In the genomic region with DNA sequence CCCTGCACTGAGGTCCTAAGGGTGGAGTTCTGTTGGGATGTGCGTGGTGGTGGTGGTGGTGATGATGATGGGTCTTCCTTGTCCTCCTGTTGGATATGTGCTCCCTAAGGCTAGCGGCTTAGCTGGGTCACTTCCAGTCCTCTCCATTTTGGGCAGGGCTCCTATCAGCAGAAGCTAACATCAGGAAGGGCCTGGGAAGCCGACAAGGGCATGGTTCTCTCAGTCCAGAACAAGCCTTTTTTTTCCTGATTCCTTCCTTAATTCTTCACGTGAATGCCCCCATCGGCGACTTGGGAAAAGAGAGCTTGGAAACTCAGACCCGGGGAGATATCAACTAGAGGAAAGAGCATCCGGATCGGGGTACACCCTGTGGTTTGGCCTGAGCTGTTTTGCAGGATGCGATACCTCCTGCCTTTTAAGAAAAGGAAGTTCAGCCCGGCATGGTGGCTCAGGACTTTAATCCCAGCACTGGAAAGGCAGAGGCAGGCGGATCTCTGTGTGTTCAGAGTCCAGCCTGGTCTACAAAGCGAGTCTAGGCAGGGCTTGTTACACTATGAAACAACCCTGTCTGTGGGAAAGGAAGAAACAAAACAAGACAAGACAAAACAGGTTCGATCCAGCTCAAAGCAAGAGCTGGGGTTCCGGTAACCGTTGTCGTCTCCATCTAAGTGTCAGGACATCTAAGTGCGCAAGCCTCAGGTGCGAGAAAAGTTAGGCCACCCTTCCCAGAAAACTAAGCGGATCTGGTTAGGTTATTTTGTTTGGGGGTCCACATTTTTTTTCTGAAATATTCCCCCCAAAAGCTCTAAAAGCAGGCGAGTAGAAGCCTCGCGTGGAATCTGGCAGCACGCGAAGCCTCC, we compare ENCODE assay signal across 12 mouse cellular contexts. TPM values are rescaled to one million over a fixed set of nuclear protein-coding genes. Genes with fewer than 3 reads are reported as not detected.
A peak's percentile ranks its signal among the peaks of the same experiment; 100 is the strongest.
DNase-seq lines count a peak whose midpoint lies in the region; ATAC-seq lines count a peak whose summit lies in the region.
"Had no signal": no experiment of that assay in that cellular context is flagged by ENCODE, and none has a peak within 500 bp of the region (broad histone marks: within the 10 kb centered on the region; RNA-seq: fewer than 3 reads in every experiment).

No protein-coding gene starts in this region.

- H3K4me1 ChIP-seq in megakaryocyte, embryonic 14.5 days, result peaks cover 57% of the 10 kb centered on the region
- H3K4me1 ChIP-seq in embryonic facial prominence, embryonic 12.5 days, result peaks cover 21% of the 10 kb centered on the region

- H3K9me3 ChIP-seq in megakaryocyte, embryonic 14.5 days, result peaks cover 32% of the 10 kb centered on the region
- no peaks in the 10 kb centered on the region for H3K9me3 ChIP-seq in embryonic facial prominence, embryonic 12.5 days
- H3K9me3 ChIP-seq: hindbrain, embryonic 15.5 days had no signal

- peak overlapping the region; percentile 79 for H3K4me3 ChIP-seq in megakaryocyte, embryonic 14.5 days (replicated peaks)
- peak overlapping the region; percentile 7; the same call in 1 of the 2 replicates for H3K4me3 ChIP-seq in embryonic facial prominence, embryonic 12.5 days
- H3K4me3 ChIP-seq: erythroblast, embryonic 14.5 days; hindbrain, embryonic 15.5 days had no signal

- H3K36me3 ChIP-seq in megakaryocyte, embryonic 14.5 days (replicated peaks; ENCODE audit: low read length), result no peaks in the 10 kb centered on the region
- no peaks in the 10 kb centered on the region for H3K36me3 ChIP-seq in embryonic facial prominence, embryonic 12.5 days
- H3K36me3 ChIP-seq: hindbrain, embryonic 15.5 days had no signal

- WGBS in embryonic facial prominence, embryonic 12.5 days, result 8% methylated on average over 25 of the region's 25 CpGs

- no peak overlapping the region for H3K27ac ChIP-seq in embryonic facial prominence, embryonic 12.5 days
- H3K27ac ChIP-seq: hindbrain, embryonic 15.5 days had no signal

- H3K4me2 ChIP-seq in embryonic facial prominence, embryonic 12.5 days (replicated peaks), result no peak overlapping the region

- no peak overlapping the region for H3K9ac ChIP-seq in embryonic facial prominence, embryonic 12.5 days
- H3K9ac ChIP-seq: hindbrain, embryonic 15.5 days had no signal

- no peak for ATAC-seq in megakaryocyte, adult 5-6 weeks (ENCODE audit: poor library complexity, severe bottlenecking)
- no peak for ATAC-seq in embryonic facial prominence, embryonic 12.5 days (ENCODE audit: insufficient number of reproducible peaks, insufficient read depth, low FRiP score, low TSS enrichment)
- ATAC-seq: lung, postnatal 0 days had no signal

- DNase-seq in embryo, embryonic 10 days (ENCODE audit: low spot score), result peak; percentile 20
- DNase-seq in forelimb bud, embryonic 11.5 days (ENCODE audit: low read depth, low spot score), result peak; percentile 11
- DNase-seq in right cerebral cortex, postnatal 4 days, result no peak
- DNase-seq in lung, postnatal 4 days, result no peak
- DNase-seq: adrenal gland, adult 2 months had no signal

- H3K27me3 ChIP-seq in megakaryocyte, embryonic 14.5 days (replicated peaks), result peaks cover 97% of the 10 kb centered on the region
- peaks cover 90% of the 10 kb centered on the region for H3K27me3 ChIP-seq in embryonic facial prominence, embryonic 12.5 days

RNA-seq across cellular contexts. Expression of a gene that starts 2.2 kb away (rescaled TPM):
- polyA plus RNA-seq in megakaryocyte, embryonic 14.5 days (2012; ENCODE audit: insufficient read depth, low replicate concordance), result 0.67 and 4.9 TPM in 2 replicates
- 0.14 TPM in 1 of 2 replicates, not detected in the other for total RNA-seq in megakaryocyte, adult 5-6 weeks (2015)
- total RNA-seq in megakaryocyte, adult 5-6 weeks (2017), result not detected in 2 replicates
- 1.2 and 1.4 TPM in 2 replicates for polyA plus RNA-seq in embryonic facial prominence, embryonic 12.5 days (2016; fragmentation: Nextera tagmentation; extraction: Ambion mirVana)
- total RNA-seq: adrenal gland, adult 2 months; liver, adult 2 months had no signal
- polyA plus RNA-seq: lung, postnatal 0 days had no signal

Comparison
In these comparisons a context has a peak if more than half of its experiments do, and no peak if none do; other contexts are left out.
1. DNase-seq: peak in embryo, embryonic 10 days (single experiment) and forelimb bud, embryonic 11.5 days (single experiment); none in right cerebral cortex, postnatal 4 days (single experiment) and lung, postnatal 4 days (0 of 2).